Mouse (Mus musculus): ENCODE data around the gene Bmp4. TPM values are rescaled to one million over a fixed set of nuclear protein-coding genes. Genes with fewer than 3 reads are reported as not detected.

The Bmp4 gene
- polyA plus RNA-seq (2021): 7.3 TPM

- TF ChIP-seq CTCF (IDR thresholded peaks at IDR 0.05): no peak
- H3K27me3 ChIP-seq: no peaks in the 10 kb centered on the region
- DNase-seq (ENCODE audit: low read depth, low spot score) (no peak), ATAC-seq (no peak)
- CTCF ChIA-PET: no interaction called here
- in situ Hi-C loops (cut with MboI; ENCODE audit: low pct_unique_long_range_greater_than_20kb): no loop called here
- POLR2A ChIA-PET: no interaction called here
Measured at GRCm38 (mm10) chr14:46390249-46390775, at the start of gene Bmp4. Gene Bmp4, minus strand, starts transcription at chr14:46390669.

GRCm38 (mm10) chr14:46439461-46440048 is 49.1 kb upstream of the Bmp4 start:
- DNase-seq (ENCODE audit: low read depth, low spot score) (no peak), ATAC-seq (no peak)
- TF ChIP-seq CTCF (IDR thresholded peaks at IDR 0.05): no peak
- in situ Hi-C loops (cut with MboI; ENCODE audit: low pct_unique_long_range_greater_than_20kb): no loop called here
- ChIA-PET POLR2A (interaction anchor here (0.6 kb wide), 1 partner anchor 602 kb away, joined by 3 read pairs; no protein-coding TSS in a partner anchor), CTCF (interaction anchor here (0.8 to 1.0 kb wide), 2 partner anchors 14 to 65 kb away, joined by 3 read pairs; no protein-coding TSS in a partner anchor)
- no peaks in the 10 kb centered on the region for H3K27me3 ChIP-seq

- peak; percentile 61 for DNase-seq (ENCODE audit: low read depth, low spot score)
- POLR2A ChIA-PET: interaction anchor here (0.9 kb wide), 1 partner anchor 18 kb away, joined by 3 read pairs; no protein-coding TSS in a partner anchor
- no peaks in the 10 kb centered on the region for H3K27me3 ChIP-seq
- peak; percentile 88 for ATAC-seq
- CTCF ChIA-PET: interaction anchor here (0.8 to 1.6 kb wide), 3 partner anchors 30 to 287 kb away, joined by 3 to 4 read pairs (median 3); no protein-coding TSS in a partner anchor
- in situ Hi-C loops (cut with MboI; ENCODE audit: low pct_unique_long_range_greater_than_20kb): no loop called here
- no peak for TF ChIP-seq CTCF (IDR thresholded peaks at IDR 0.05)
Measured at GRCm38 (mm10) chr14:46436471-46437090, 46.1 kb upstream of the Bmp4 start.

- ChIA-PET POLR2A (no interaction called here), CTCF (interaction anchor here (1.4 kb wide), 1 partner anchor 21 kb away, joined by 3 read pairs; no protein-coding TSS in a partner anchor)
- H3K27me3 ChIP-seq: no peaks in the 10 kb centered on the region
- DNase-seq (ENCODE audit: low read depth, low spot score): no peak
- in situ Hi-C loops (cut with MboI; ENCODE audit: low pct_unique_long_range_greater_than_20kb): no loop called here
- no peak for ATAC-seq
- no peak for TF ChIP-seq CTCF (IDR thresholded peaks at IDR 0.05)
Measured at GRCm38 (mm10) chr14:46430231-46430630, 39.8 kb upstream of the Bmp4 start.

GRCm38 (mm10) chr14:46427251-46427650 is 36.8 kb upstream of the Bmp4 start:
- ChIA-PET POLR2A (no interaction called here), CTCF (no interaction called here)
- ATAC-seq: no peak

GRCm38 (mm10) chr14:46421823-46422222 is 31.4 kb upstream of the Bmp4 start:
- CTCF ChIA-PET: no interaction called here
- no peak for ATAC-seq

More at GRCm38 (mm10) chr14:46427251-46427650, 36.8 kb upstream of the Bmp4 start:
- in situ Hi-C loops (cut with MboI; ENCODE audit: low pct_unique_long_range_greater_than_20kb): no loop called here
- H3K27me3 ChIP-seq: no peaks in the 10 kb centered on the region
- DNase-seq (ENCODE audit: low read depth, low spot score): no peak
- no peak for TF ChIP-seq CTCF (IDR thresholded peaks at IDR 0.05)

GRCm38 (mm10) chr14:46419269-46419668 is 28.8 kb upstream of the Bmp4 start:
- no peak for TF ChIP-seq CTCF (IDR thresholded peaks at IDR 0.05)
- peak; percentile 4 for DNase-seq (ENCODE audit: low read depth, low spot score)
- in situ Hi-C loops (cut with MboI; ENCODE audit: low pct_unique_long_range_greater_than_20kb): no loop called here
- ChIA-PET POLR2A (no interaction called here), CTCF (no interaction called here)
- no peaks in the 10 kb centered on the region for H3K27me3 ChIP-seq
- no peak for ATAC-seq

More at GRCm38 (mm10) chr14:46421823-46422222, 31.4 kb upstream of the Bmp4 start:
- no peaks in the 10 kb centered on the region for H3K27me3 ChIP-seq
- no peak for DNase-seq (ENCODE audit: low read depth, low spot score)
- POLR2A ChIA-PET: no interaction called here
- no peak for TF ChIP-seq CTCF (IDR thresholded peaks at IDR 0.05)
- in situ Hi-C loops (cut with MboI; ENCODE audit: low pct_unique_long_range_greater_than_20kb): no loop called here

GRCm38 (mm10) chr14:46418371-46419097 is 28.1 kb upstream of the Bmp4 start:
- ChIA-PET POLR2A (interaction anchor here (0.6 to 0.9 kb wide), 2 partner anchors 20 to 435 kb away, joined by 3 read pairs; no protein-coding TSS in a partner anchor), CTCF (no interaction called here)
- DNase-seq (ENCODE audit: low read depth, low spot score) (no peak), ATAC-seq (no peak)
- in situ Hi-C loops (cut with MboI; ENCODE audit: low pct_unique_long_range_greater_than_20kb): no loop called here
- no peaks in the 10 kb centered on the region for H3K27me3 ChIP-seq
- TF ChIP-seq CTCF (IDR thresholded peaks at IDR 0.05): no peak

GRCm38 (mm10) chr14:46412497-46413000 is 22.1 kb upstream of the Bmp4 start:
- TF ChIP-seq CTCF (IDR thresholded peaks at IDR 0.05): no peak

GRCm38 (mm10) chr14:46410557-46411120 is 20.2 kb upstream of the Bmp4 start:
- CTCF ChIA-PET: no interaction called here
- ATAC-seq: no peak
- POLR2A ChIA-PET: no interaction called here
- in situ Hi-C loops (cut with MboI; ENCODE audit: low pct_unique_long_range_greater_than_20kb): no loop called here
- no peaks in the 10 kb centered on the region for H3K27me3 ChIP-seq
- no peak for DNase-seq (ENCODE audit: low read depth, low spot score)
- TF ChIP-seq CTCF (IDR thresholded peaks at IDR 0.05): no peak

More at GRCm38 (mm10) chr14:46412497-46413000, 22.1 kb upstream of the Bmp4 start:
- ChIA-PET CTCF (interaction anchor here (1.7 kb wide), 1 partner anchor 18 kb away, joined by 4 read pairs; no protein-coding TSS in a partner anchor), POLR2A (no interaction called here)
- ATAC-seq (no peak), DNase-seq (ENCODE audit: low read depth, low spot score) (no peak)
- in situ Hi-C loops (cut with MboI; ENCODE audit: low pct_unique_long_range_greater_than_20kb): no loop called here
- H3K27me3 ChIP-seq: no peaks in the 10 kb centered on the region

Measured in Patski (cell line).